Mouse (Mus musculus) liver, embryonic 12.5 days (tissue): ENCODE results near the gene Tagap. TPM values are rescaled to one million over a fixed set of nuclear protein-coding genes. Genes with fewer than 3 reads are reported as not detected.
"Not testable (repeated sequence)": the region's sequence is repeated elsewhere in the genome, so short reads cannot be mapped to it uniquely, and the experiment has no call there.

Source experiments
- ATAC-seq: fragments of 200-750 bp; cut with Nextera tagmentation; 2 replicates; pipeline ENCODE4 v1.8.0; 2017; ENCODE audit warnings: moderate number of reproducible peaks, mild to moderate bottlenecking, moderate library complexity
- H3K27ac ChIP-seq: fragments of 300-500 bp; sonication (generic); 2 replicates; pipeline ENCODE4 v1.5.1; 2016; ENCODE audit warnings: mild to moderate bottlenecking
- H3K27me3 ChIP-seq: fragments of 300-500 bp; sonication (generic); replicated peaks from 2 replicates; pipeline ENCODE4 v1.6.1; 2016; ENCODE audit warnings: mild to moderate bottlenecking, moderate library complexity
- H3K36me3 ChIP-seq: fragments of 300-500 bp; sonication (generic); 2 replicates; pipeline ENCODE4 v1.6.1; 2016; ENCODE audit warnings: mild to moderate bottlenecking, moderate library complexity
- H3K4me1 ChIP-seq: fragments of 300-500 bp; sonication (generic); 2 replicates; pipeline ENCODE4 v1.6.1; 2016
- H3K4me2 ChIP-seq: fragments of 300-500 bp; sonication (generic); 2 replicates; pipeline ENCODE4 v1.6.1; 2016; ENCODE audit warnings: mild to moderate bottlenecking, moderate library complexity
- H3K4me3 ChIP-seq: fragments of 300-500 bp; sonication (generic); 2 replicates; pipeline ENCODE4 v1.5.1; 2016; ENCODE audit warnings: mild to moderate bottlenecking, moderate library complexity
- H3K9ac ChIP-seq: fragments of 300-500 bp; sonication (generic); 2 replicates; pipeline ENCODE4 v1.6.1; 2016; ENCODE audit warnings: mild to moderate bottlenecking, moderate library complexity
- H3K9me3 ChIP-seq: fragments of 300-500 bp; sonication (generic); replicated peaks from 2 replicates; pipeline ENCODE4 v1.6.1; 2016; ENCODE audit warnings: mild to moderate bottlenecking, moderate library complexity
- WGBS: fragments of 180-500 bp; shearing (Covaris S2); methylation state at CpG from one replicate; pipeline ENCODE4 v1.1.7; 2016; ENCODE audit not compliant: insufficient replicate concordance; 5-methylcytosine and 5-hydroxymethylcytosine counted together
- polyA plus RNA-seq: library from polyadenylated mRNA; unstranded; fragments of >200 nt; fragmentation: Nextera tagmentation; extraction: Ambion mirVana; gene quantifications from 2 replicates; pipeline ENCODE4 v1.2.1, GENCODE M21; 2016

Tagap gene
- polyA plus RNA-seq, 1 experiment from 2014 or later: 0.73 TPM

- H3K36me3 ChIP-seq: no peaks in the 10 kb centered on the region
- H3K9me3 ChIP-seq: no peaks in the 10 kb centered on the region
- H3K4me2 ChIP-seq: no peak overlapping the region
- WGBS: 76% methylated on average over 2 of the region's 2 CpGs
- H3K27ac ChIP-seq: no peak overlapping the region
- H3K27me3 ChIP-seq: no peaks in the 10 kb centered on the region
- H3K9ac ChIP-seq: no peak overlapping the region
- H3K4me1 ChIP-seq: no peaks in the 10 kb centered on the region
- ATAC-seq: no peak
- H3K4me3 ChIP-seq: no peak overlapping the region
These were observed 7.4 kb upstream of the Tagap start for GRCm38 (mm10) chr17:7918355-7918754.

- H3K4me3 ChIP-seq: no peak overlapping the region
- WGBS: 47% methylated on average over 2 of the region's 2 CpGs
- no peaks in the 10 kb centered on the region for H3K36me3 ChIP-seq
- no peak overlapping the region for H3K4me2 ChIP-seq
- H3K27me3 ChIP-seq: no peaks in the 10 kb centered on the region
- no peak overlapping the region for H3K9ac ChIP-seq
- no peaks in the 10 kb centered on the region for H3K9me3 ChIP-seq
- ATAC-seq: no peak
- H3K27ac ChIP-seq: no peak overlapping the region
- no peaks in the 10 kb centered on the region for H3K4me1 ChIP-seq
These were observed 6.6 kb upstream of the Tagap start for GRCm38 (mm10) chr17:7919209-7919608.

GRCm38 (mm10) chr17:7922564-7922963, 3.2 kb upstream of the Tagap start:
- no peak for ATAC-seq
- no peaks in the 10 kb centered on the region for H3K4me1 ChIP-seq
- WGBS: 59% methylated on average over 5 of the region's 5 CpGs
- H3K4me2 ChIP-seq: no peak overlapping the region
- H3K9ac ChIP-seq: no peak overlapping the region
- H3K4me3 ChIP-seq: no peak overlapping the region
- H3K9me3 ChIP-seq: no peaks in the 10 kb centered on the region
- H3K27me3 ChIP-seq: no peaks in the 10 kb centered on the region
- H3K27ac ChIP-seq: no peak overlapping the region
- H3K36me3 ChIP-seq: no peaks in the 10 kb centered on the region

- Histone ChIP-seq H3K4me2 (no peak overlapping the region), H3K36me3 (no peaks in the 10 kb centered on the region), H3K4me3 (no peak overlapping the region), H3K27me3 (no peaks in the 10 kb centered on the region), H3K9me3 (no peaks in the 10 kb centered on the region), H3K4me1 (no peaks in the 10 kb centered on the region), H3K27ac (no peak overlapping the region), H3K9ac (no peak overlapping the region)
- ATAC-seq: no peak
- 77% methylated on average over 13 of the region's 13 CpGs for WGBS
These were observed 1.5 kb upstream of the Tagap start for GRCm38 (mm10) chr17:7924185-7924725.

- H3K4me2 ChIP-seq: no peak overlapping the region
- no peak overlapping the region for H3K4me3 ChIP-seq
These were observed 2.1 kb downstream of the Tagap start for GRCm38 (mm10) chr17:7927582-7928535.

GRCm38 (mm10) chr17:7928662-7929061, 2.9 kb downstream of the Tagap start:
- H3K9me3 ChIP-seq: no peaks in the 10 kb centered on the region
- WGBS: 82% methylated on average over 6 of the region's 6 CpGs
- no peak overlapping the region for H3K4me3 ChIP-seq
- H3K9ac ChIP-seq: no peak overlapping the region
- no peak overlapping the region for H3K27ac ChIP-seq
- H3K36me3 ChIP-seq: no peaks in the 10 kb centered on the region
- no peak for ATAC-seq
- H3K4me2 ChIP-seq: no peak overlapping the region
- no peaks in the 10 kb centered on the region for H3K27me3 ChIP-seq
- H3K4me1 ChIP-seq: peaks cover 8% of the 10 kb centered on the region; the same call in 1 of the 2 replicates

More at GRCm38 (mm10) chr17:7927582-7928535, 2.1 kb downstream of the Tagap start:
- Histone ChIP-seq H3K27me3 (no peaks in the 10 kb centered on the region), H3K27ac (no peak overlapping the region), H3K36me3 (no peaks in the 10 kb centered on the region), H3K9me3 (no peaks in the 10 kb centered on the region), H3K4me1 (peaks cover 8% of the 10 kb centered on the region; the same call in 1 of the 2 replicates), H3K9ac (no peak overlapping the region)
- 55% methylated on average over 24 of the region's 24 CpGs for WGBS
- no peak for ATAC-seq

GRCm38 (mm10) chr17:7929279-7929678, 3.5 kb downstream of the Tagap start:
- Histone ChIP-seq H3K36me3 (no peaks in the 10 kb centered on the region), H3K4me3 (no peak overlapping the region), H3K9me3 (no peaks in the 10 kb centered on the region), H3K9ac (no peak overlapping the region), H3K27me3 (no peaks in the 10 kb centered on the region), H3K4me1 (peaks cover 8% of the 10 kb centered on the region; the same call in 1 of the 2 replicates), H3K27ac (no peak overlapping the region), H3K4me2 (no peak overlapping the region)
- no peak for ATAC-seq
- WGBS: 38% methylated on average over 8 of the region's 8 CpGs

- ATAC-seq: no peak
- H3K27ac ChIP-seq: no peak overlapping the region
- no peak overlapping the region for H3K4me2 ChIP-seq
- WGBS: 68% methylated on average over 13 of the region's 13 CpGs
- H3K36me3 ChIP-seq: no peaks in the 10 kb centered on the region
- no peaks in the 10 kb centered on the region for H3K27me3 ChIP-seq
- no peaks in the 10 kb centered on the region for H3K9me3 ChIP-seq
- H3K4me3 ChIP-seq: no peak overlapping the region
- no peak overlapping the region for H3K9ac ChIP-seq
- H3K4me1 ChIP-seq: peaks cover 8% of the 10 kb centered on the region; the same call in 1 of the 2 replicates
These were observed 5.5 kb downstream of the Tagap start for GRCm38 (mm10) chr17:7931096-7931990.

- H3K9ac ChIP-seq, H3K36me3 ChIP-seq, H3K4me3 ChIP-seq, H3K27ac ChIP-seq, H3K9me3 ChIP-seq, H3K4me1 ChIP-seq, H3K27me3 ChIP-seq, H3K4me2 ChIP-seq, ATAC-seq: not testable (repeated sequence)
- 72% methylated on average over 6 of the region's 8 CpGs for WGBS
These were observed 6.3 kb downstream of the Tagap start for GRCm38 (mm10) chr17:7932121-7932520.

- Histone ChIP-seq H3K4me3 (no peak overlapping the region), H3K4me1 (peaks cover under 1% of the 10 kb centered on the region), H3K9ac (no peak overlapping the region), H3K27ac (no peak overlapping the region), H3K36me3 (no peaks in the 10 kb centered on the region), H3K9me3 (no peaks in the 10 kb centered on the region), H3K27me3 (no peaks in the 10 kb centered on the region), H3K4me2 (no peak overlapping the region)
- WGBS: 40% methylated on average over 8 of the region's 8 CpGs
- ATAC-seq: no peak
These were observed 13.8 kb downstream of the Tagap start for GRCm38 (mm10) chr17:7939640-7940039.

GRCm38 (mm10) chr17:7945117-7946052, 19.6 kb downstream of the Tagap start, which contains the start of gene Rsph3a:
Gene Rsph3a, plus strand, starts transcription at chr17:7945614.
- H3K27me3 ChIP-seq, H3K36me3 ChIP-seq, H3K4me1 ChIP-seq, H3K9me3 ChIP-seq: not testable (repeated sequence)
- ATAC-seq: peak; percentile 96
- WGBS: 4% methylated on average over 55 of the region's 58 CpGs
- Histone ChIP-seq H3K4me2 (peak within 1 kb of the TSS; percentile 73), H3K27ac (peak within 1 kb of the TSS; percentile 84), H3K4me3 (peak within 1 kb of the TSS; percentile 67), H3K9ac (peak within 1 kb of the TSS; percentile 69)
